Mouse (Mus musculus) kidney, adult 18-20 months (tissue): Measurements from ENCODE around the gene Tank.
A peak's percentile ranks its signal among the peaks of the same experiment; 100 is the strongest.

Experiments used
- DNase-seq: peaks from one replicate; pipeline ENCODE4 v3.0.0; 2021

Gene Tank

GRCm38 (mm10) chr2:61656421-61657411 lies 78.3 kb downstream of the Tank start:
- peak; percentile 49 for DNase-seq

- DNase-seq = no peak
Observed at GRCm38 (mm10) chr2:61659254-61659653, 80.9 kb downstream of the Tank start.

- DNase-seq = no peak
Observed at GRCm38 (mm10) chr2:61662833-61663232, 84.4 kb downstream of the Tank start.

GRCm38 (mm10) chr2:61663573-61664241 lies 85.3 kb downstream of the Tank start:
- DNase-seq = no peak

GRCm38 (mm10) chr2:61667420-61667819 lies 89.0 kb downstream of the Tank start:
- no peak for DNase-seq

GRCm38 (mm10) chr2:61668260-61668659 lies 89.9 kb downstream of the Tank start:
- peak; percentile 69 for DNase-seq

- no peak for DNase-seq
Observed at GRCm38 (mm10) chr2:61674555-61674954, 96.2 kb downstream of the Tank start.

- DNase-seq = no peak
Observed at GRCm38 (mm10) chr2:61681572-61681971, 103.2 kb downstream of the Tank start.

GRCm38 (mm10) chr2:61686533-61686932 lies 108.1 kb downstream of the Tank start:
- DNase-seq = no peak

- no peak for DNase-seq
Observed at GRCm38 (mm10) chr2:61689086-61689485, 110.7 kb downstream of the Tank start.
